Mouse (Mus musculus) layer of hippocampus, adult 6 months (tissue): ENCODE results near the gene Cyp2a4. TPM values are rescaled to one million over a fixed set of nuclear protein-coding genes. Genes with fewer than 3 reads are reported as not detected.

ENCODE experiments used
- long read RNA-seq, 2 experiments: library from polyadenylated mRNA; unstranded; transcript quantifications; one replicate each; pipeline ENCODE4 v2.0.0; 2019 to 2020
- polyA plus RNA-seq: library from polyadenylated mRNA; unstranded; fragments of <200 nt; fragmentation: Nextera tagmentation; gene quantifications from 2 replicates; pipeline ENCODE4 v1.2.3, GENCODE M21; 2021

The Cyp2a4 gene
- polyA plus RNA-seq, result not detected in 2 replicates
- long read RNA-seq, experiment 1, result 0 reads
- long read RNA-seq, experiment 2, result 0 reads

DNA sequence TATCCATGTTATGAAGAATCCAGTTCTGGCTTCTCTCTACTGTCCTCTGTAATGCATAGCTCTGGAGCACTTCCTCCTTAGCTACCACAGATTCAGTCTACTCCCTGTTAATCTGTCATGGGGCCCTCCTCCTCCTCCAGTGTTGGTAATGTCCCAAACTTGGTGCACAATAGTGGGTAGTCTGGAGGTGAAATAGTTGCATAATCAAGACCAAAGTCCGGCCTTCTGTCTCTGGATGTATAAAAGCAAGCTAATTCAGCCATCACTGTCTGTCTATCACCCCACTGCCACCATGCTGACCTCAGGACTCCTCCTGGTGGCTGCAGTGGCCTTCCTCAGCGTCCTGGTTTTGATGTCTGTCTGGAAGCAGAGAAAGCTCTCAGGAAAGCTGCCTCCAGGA lies at the start of gene Cyp2a4:
Cyp2a4 (plus strand) TSS at position 244 of the 400 bp plus-strand sequence.

DNA sequence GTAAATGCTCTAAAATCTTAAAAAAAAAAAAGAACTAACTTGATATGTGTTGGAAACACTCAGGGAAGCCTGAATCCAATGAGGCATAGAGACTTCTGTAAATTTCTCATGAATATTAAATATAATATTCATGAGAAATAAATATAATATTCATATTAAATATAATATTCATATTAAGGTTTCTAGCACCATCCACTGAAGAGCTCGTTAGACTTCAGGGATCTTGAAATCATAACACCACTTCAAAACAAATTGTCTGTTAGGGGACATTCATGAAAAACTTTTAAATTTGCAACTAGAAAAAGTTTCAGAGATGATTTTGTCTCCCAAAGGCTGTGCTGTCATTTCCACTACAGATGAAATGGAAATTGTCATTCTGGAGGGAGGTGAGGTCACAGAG lies 46.9 kb upstream of the Cyp2a4 start, which contains the start of gene Vmn1r184:
Vmn1r184 (plus strand) TSS at position 301 of the 400 bp plus-strand sequence.

Other genes starting within 250 kb of the Cyp2a4 start
- gene Cyp2b13, start 245.7 kb upstream of the Cyp2a4 start, polyA plus RNA-seq, result not detected in 2 replicates
- gene Cyp2b9, start 133.8 kb upstream of the Cyp2a4 start, polyA plus RNA-seq, result not detected in 2 replicates
- gene Vmn1r184, start 46.8 kb upstream of the Cyp2a4 start, polyA plus RNA-seq, result not detected in 2 replicates
- gene Nlrp9c, start 96.5 kb downstream of the Cyp2a4 start, polyA plus RNA-seq, result not detected in 2 replicates
- gene Nlrp4a, start 127.9 kb downstream of the Cyp2a4 start, polyA plus RNA-seq, result not detected in 2 replicates
- gene Nlrp9a, start 227.9 kb downstream of the Cyp2a4 start, polyA plus RNA-seq, result not detected in 2 replicates